Mouse (Mus musculus) embryonic facial prominence, embryonic 11.5 days (tissue): ENCODE results near the gene Zfp189. TPM values are rescaled to one million over a fixed set of nuclear protein-coding genes. Genes with fewer than 3 reads are reported as not detected.
A peak's percentile ranks its signal among the peaks of the same experiment; 100 is the strongest.
"Not testable (repeated sequence)": the region's sequence is repeated elsewhere in the genome, so short reads cannot be mapped to it uniquely, and the experiment has no call there.

ENCODE experiments used
- ATAC-seq: fragments of 200-750 bp; cut with Nextera tagmentation; replicated peaks from 2 replicates; pipeline ENCODE4 v1.8.0; 2017; ENCODE audit warnings: low read depth; ENCODE audit not compliant: insufficient number of reproducible peaks, low FRiP score, low TSS enrichment
- DNase-seq: peaks from one replicate; pipeline ENCODE4 v3.0.0-alpha.2; 2015; ENCODE audit warnings: low spot score
- H3K27ac ChIP-seq: fragments of 300-500 bp; sonication (generic); replicated peaks from 2 replicates; pipeline ENCODE4 v1.5.1; 2014; ENCODE audit warnings: mild to moderate bottlenecking, low read depth, low read length, control low read depth
- H3K27me3 ChIP-seq: fragments of 300-500 bp; sonication (generic); 2 replicates; pipeline ENCODE4 v1.6.1; 2014; ENCODE audit warnings: mild to moderate bottlenecking, low read length, moderate library complexity, mixed read lengths; ENCODE audit not compliant: control insufficient read depth, insufficient read depth
- H3K36me3 ChIP-seq: fragments of 300-500 bp; sonication (generic); replicated peaks from 2 replicates; pipeline ENCODE4 v1.6.1; 2014; ENCODE audit warnings: low read depth, mild to moderate bottlenecking, low read length, moderate library complexity, mixed read lengths; ENCODE audit not compliant: control insufficient read depth, insufficient read depth
- H3K4me1 ChIP-seq: fragments of 300-500 bp; sonication (generic); 2 replicates; pipeline ENCODE4 v1.6.1; 2014; ENCODE audit warnings: low read length, mixed read lengths; ENCODE audit not compliant: control insufficient read depth, insufficient read depth
- H3K4me2 ChIP-seq: fragments of 300-500 bp; sonication (generic); 2 replicates; pipeline ENCODE4 v1.6.1; 2014; ENCODE audit warnings: low read depth, mild to moderate bottlenecking, control low read depth, low read length, moderate library complexity
- H3K4me3 ChIP-seq: fragments of 300-500 bp; sonication (generic); 2 replicates; pipeline ENCODE4 v1.5.1; 2014; ENCODE audit warnings: low read depth, low read length, control low read depth
- H3K9ac ChIP-seq: fragments of 300-500 bp; sonication (generic); replicated peaks from 2 replicates; pipeline ENCODE4 v1.6.1; 2014; ENCODE audit warnings: mild to moderate bottlenecking, control low read depth, low read length
- H3K9me3 ChIP-seq: fragments of 300-500 bp; sonication (generic); replicated peaks from 2 replicates; pipeline ENCODE4 v1.6.1; 2016; ENCODE audit warnings: mild to moderate bottlenecking, low read length, inconsistent platforms, mixed read lengths; ENCODE audit not compliant: control insufficient read depth
- WGBS: fragments of 180-500 bp; shearing (Covaris S2); extraction: QIAGEN DNeasy Blood & Tissue Kit; methylation state at CpG from one replicate; pipeline ENCODE4 v1.1.7; 2014; 5-methylcytosine and 5-hydroxymethylcytosine counted together
- polyA plus RNA-seq: library from polyadenylated mRNA; unstranded; fragments of >200 nt; fragmentation: Nextera tagmentation; extraction: Ambion mirVana; gene quantifications from 2 replicates; pipeline ENCODE4 v1.2.1, GENCODE M21; 2014

Gene Zfp189
- polyA plus RNA-seq = 14.4 and 14.9 TPM in 2 replicates

DNA sequence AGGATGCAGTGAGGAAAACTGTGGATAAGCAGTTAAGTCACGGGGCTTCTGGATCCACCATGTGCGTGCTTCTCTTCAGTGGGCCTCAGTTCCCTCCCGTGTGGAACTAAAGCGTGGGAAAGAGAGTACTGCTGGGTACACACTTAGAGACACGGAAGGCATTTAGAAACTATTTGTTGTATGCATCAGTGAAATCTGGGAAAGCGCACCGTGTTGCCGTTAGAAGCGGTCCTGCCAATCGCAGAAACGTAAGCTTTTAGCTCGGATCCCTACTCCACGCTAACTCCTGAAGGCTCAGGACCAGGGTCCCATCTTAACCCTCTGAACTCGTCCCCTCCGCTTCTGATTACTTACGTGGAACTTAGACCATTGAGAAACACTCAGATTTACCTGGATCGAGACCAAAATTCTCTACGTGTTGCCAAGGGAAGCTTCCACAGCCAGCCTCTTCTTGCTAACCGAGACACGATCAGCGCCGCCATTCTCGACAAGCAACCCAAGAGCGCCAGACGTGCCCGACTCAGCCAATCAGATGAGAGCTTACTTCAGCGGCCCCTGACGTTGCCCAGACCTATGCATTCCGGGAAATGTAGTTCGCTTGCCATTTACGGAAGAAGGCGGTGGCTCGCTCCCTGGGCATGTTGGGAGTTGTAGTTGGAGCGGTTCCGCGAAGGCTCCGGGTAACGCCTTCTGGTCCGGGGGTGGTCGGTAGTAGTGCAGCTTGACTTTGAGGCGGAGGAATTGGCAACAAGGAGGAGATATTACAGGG lies at the start of gene Zfp189, which contains the start of gene Mrpl50:
Gene Zfp189, plus strand, starts transcription at position 605 of the 769 bp plus-strand sequence.
Gene Mrpl50, minus strand, starts transcription at position 522 of the 769 bp plus-strand sequence.
- no peaks in the 10 kb centered on the region for H3K9me3 ChIP-seq
- H3K9ac ChIP-seq = peak within 1 kb of the TSS; percentile 78
- H3K27me3 ChIP-seq = no peaks in the 10 kb centered on the region
- no peaks in the 10 kb centered on the region for H3K36me3 ChIP-seq
- DNase-seq = peak; percentile 98
- no peaks in the 10 kb centered on the region for H3K4me1 ChIP-seq
- peak within 1 kb of the TSS; percentile 62 for H3K4me2 ChIP-seq
- under 1% methylated on average over 41 of the region's 41 CpGs for WGBS
- no peak within 1 kb of the TSS for H3K27ac ChIP-seq
- peak; percentile 99 for ATAC-seq
- H3K4me3 ChIP-seq = peak within 1 kb of the TSS; percentile 50

DNA sequence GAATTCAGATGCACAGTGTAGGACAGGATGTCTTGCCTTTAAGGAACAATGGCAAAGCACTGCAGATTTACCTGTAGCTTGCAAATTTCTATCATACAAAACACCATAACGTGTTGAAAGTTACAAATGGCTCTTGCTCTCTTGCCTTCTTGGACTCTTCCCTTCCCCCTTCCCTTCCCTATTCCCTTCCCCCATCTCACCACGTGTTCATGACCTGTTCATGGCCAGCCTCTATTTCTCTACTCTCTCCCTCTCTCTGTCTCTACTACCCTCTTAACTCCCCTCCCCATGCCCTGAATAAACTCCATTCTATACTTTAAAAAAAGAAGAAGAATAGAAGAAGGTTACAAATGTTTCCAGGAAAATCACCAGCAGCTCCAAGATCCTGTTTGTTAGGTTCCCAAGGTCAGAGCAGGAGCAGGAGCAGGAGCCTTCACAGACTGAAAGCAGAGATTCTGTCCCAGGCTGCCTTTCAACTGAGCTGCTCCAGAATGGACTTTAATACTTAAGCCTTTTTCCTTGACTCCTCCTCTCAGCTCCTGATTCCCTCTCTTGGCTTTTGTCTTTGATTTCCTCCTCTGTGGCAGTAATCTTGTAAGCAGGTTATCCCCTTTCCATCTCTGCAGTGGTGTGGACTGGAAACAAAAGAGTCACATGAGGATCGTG lies 47.4 kb upstream of the Zfp189 start, which contains the start of gene Acnat1:
Gene Acnat1, minus strand, starts transcription at position 478 of the 666 bp plus-strand sequence.
- Histone ChIP-seq H3K27ac (no peak within 1 kb of the TSS), H3K36me3 (no peaks in the 10 kb centered on the region), H3K27me3 (no peaks in the 10 kb centered on the region), H3K9ac (no peak within 1 kb of the TSS), H3K4me3 (no peak within 1 kb of the TSS), H3K4me1 (no peaks in the 10 kb centered on the region), H3K4me2 (no peak within 1 kb of the TSS), H3K9me3 (no peaks in the 10 kb centered on the region)
- ATAC-seq = no peak
- 48% methylated on average over 3 of the region's 3 CpGs for WGBS
- no peak for DNase-seq

DNA sequence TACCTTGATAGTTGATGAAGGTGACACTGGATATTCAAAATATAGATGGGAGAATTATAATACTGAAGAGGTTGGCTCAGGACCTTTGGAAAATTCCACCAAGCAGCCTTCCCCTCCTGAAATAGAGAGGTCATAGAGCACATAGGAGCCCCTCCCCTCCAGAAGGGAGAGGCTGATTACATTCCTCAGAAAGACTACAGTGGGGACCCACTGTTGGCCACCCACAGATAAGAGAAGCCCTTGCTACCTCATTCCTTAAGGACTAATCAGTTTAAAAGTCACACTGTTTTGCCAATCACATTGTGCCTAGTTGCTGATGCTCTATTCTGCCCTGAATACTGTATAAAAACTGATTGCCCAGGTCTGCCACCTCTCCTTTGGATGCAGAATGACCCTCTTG lies 46.4 kb upstream of the Zfp189 start:
- Histone ChIP-seq H3K27me3 (no peaks in the 10 kb centered on the region), H3K9me3 (no peaks in the 10 kb centered on the region), H3K4me2 (no peak overlapping the region), H3K36me3 (no peaks in the 10 kb centered on the region), H3K27ac (no peak overlapping the region), H3K4me3 (no peak overlapping the region), H3K4me1 (no peaks in the 10 kb centered on the region), H3K9ac (no peak overlapping the region)
- DNase-seq (no peak), ATAC-seq (no peak)

DNA sequence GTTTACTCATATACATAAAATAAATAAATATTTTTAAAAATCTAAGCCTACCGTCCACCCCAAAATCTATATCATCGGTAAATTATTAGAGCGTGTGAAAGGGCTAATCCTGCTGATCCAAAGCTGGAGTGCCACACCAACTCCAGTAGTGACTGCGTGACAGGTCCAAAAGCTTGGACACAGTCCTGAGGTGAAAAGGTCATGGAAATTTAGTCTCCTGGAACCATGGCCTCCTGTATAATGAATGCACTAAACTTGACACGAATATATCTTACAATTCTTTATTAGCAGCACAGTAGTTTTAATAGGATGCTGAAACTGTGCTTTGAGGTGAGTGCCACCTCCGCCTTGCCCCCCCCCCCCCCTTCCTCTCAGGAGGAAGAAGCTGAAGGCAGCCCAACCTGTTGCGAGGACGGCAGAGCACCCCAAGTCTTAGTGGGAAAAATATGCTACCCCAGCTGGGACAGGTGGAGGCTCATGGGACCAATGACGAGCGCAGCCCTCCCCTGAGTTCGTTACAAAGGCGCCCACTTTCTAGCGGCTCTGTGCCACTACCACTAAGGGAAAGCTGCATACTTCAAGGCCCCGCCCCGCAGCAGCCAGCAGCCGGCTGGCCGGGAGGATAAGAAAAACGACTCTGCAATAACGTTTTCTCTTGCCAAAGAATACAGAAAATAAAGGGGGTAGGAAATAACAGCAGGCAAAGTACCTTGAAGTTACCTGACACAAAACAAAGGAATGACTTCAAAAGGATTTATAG lies 42.7 kb upstream of the Zfp189 start:
- 21% methylated on average over 19 of the region's 19 CpGs for WGBS
- Histone ChIP-seq H3K36me3 (no peaks in the 10 kb centered on the region), H3K4me3 (no peak overlapping the region), H3K4me1 (no peaks in the 10 kb centered on the region), H3K27me3 (no peaks in the 10 kb centered on the region), H3K9ac (no peak overlapping the region), H3K27ac (no peak overlapping the region), H3K4me2 (peak overlapping the region; percentile 16), H3K9me3 (no peaks in the 10 kb centered on the region)
- ATAC-seq (peak; percentile 70; the same call in 1 of the 2 replicates), DNase-seq (peak; percentile 56)

DNA sequence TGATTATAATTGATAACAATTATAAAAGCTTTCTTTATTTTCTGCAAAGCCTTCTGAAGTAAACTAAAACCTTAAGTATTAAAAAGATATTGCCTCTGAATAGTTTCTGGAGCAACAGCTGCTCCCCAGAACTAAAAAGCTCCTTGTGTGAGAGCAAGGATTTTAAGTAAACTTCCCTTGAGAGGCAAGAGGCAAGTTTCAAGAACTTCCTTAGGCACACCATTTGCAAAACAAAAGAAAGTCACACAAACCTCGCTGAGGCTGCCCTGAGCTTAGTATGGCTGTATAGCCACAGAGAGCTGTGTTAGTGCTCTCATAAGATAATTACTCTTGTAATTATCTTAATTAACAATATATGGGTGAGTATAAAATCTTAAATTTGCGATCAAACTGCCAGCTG lies 41.9 kb upstream of the Zfp189 start:
- H3K36me3 ChIP-seq, DNase-seq, H3K4me2 ChIP-seq, H3K27ac ChIP-seq, H3K27me3 ChIP-seq, H3K9me3 ChIP-seq, ATAC-seq, H3K4me3 ChIP-seq, H3K4me1 ChIP-seq, H3K9ac ChIP-seq: not testable (repeated sequence)
- 16% methylated on average over 2 of the region's 2 CpGs for WGBS

DNA sequence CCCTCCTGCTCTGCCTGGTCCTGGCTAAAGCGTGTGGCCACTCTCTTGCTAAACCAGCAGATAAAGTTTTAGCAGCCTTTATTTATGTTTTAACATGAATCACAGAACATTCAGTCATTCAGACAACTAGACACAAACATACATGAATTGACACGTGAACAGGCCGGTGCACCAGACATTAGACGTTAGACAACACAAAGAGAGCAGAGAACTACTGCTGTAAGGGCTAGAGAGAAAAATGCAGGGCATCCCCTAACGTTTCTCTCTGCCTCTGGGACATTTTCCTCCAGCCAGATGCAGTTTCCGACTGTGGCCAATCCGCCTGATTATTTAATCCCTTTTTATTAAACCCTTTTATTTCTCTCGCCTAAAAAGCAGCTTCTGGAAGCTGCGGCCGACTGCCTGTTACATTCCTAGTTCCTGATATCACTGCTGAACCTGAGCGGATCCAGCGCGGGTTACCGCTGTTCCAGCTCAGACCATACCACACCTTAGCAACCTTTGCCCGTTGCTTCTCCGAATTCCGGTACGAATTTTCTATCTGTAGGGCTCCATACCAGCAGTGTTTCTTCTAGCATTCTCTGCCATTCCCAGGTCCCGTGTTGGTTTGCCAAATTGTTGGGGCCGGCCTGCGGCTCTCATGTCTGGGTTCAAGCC lies 40.7 kb upstream of the Zfp189 start:
- H3K4me2 ChIP-seq = peak overlapping the region; percentile 25; the same call in 1 of the 2 replicates
- no peaks in the 10 kb centered on the region for H3K27me3 ChIP-seq
- DNase-seq (peak; percentile 4), ATAC-seq (no peak)
- 24% methylated on average over 21 of the region's 21 CpGs for WGBS
- H3K9me3 ChIP-seq = no peaks in the 10 kb centered on the region
- no peak overlapping the region for H3K9ac ChIP-seq
- no peak overlapping the region for H3K4me3 ChIP-seq
- no peaks in the 10 kb centered on the region for H3K36me3 ChIP-seq
- H3K4me1 ChIP-seq = no peaks in the 10 kb centered on the region
- H3K27ac ChIP-seq = no peak overlapping the region

DNA sequence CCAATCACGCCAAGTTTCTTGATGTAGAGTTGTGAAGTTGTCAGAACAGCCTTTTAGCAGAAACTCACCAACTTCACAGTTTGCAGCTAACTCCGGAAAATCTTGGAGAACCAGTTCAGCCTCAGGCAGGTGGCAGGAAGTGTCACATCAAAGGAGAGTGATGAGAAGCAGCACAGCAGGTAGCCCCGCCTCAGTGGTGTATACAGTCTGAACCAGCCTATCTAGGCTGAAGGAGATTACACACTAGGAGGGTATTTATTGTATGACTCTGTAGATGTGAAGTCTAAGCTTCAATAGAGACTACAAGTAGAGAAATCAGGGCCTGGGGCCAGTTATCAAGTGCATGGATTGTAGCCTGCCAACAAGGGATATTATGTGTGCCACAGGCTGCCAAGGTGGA lies 40.1 kb upstream of the Zfp189 start:
- no peaks in the 10 kb centered on the region for H3K27me3 ChIP-seq
- H3K27ac ChIP-seq = no peak overlapping the region
- ATAC-seq (no peak), DNase-seq (peak; percentile 36)
- H3K36me3 ChIP-seq = no peaks in the 10 kb centered on the region
- H3K4me3 ChIP-seq = no peak overlapping the region
- WGBS = 44% methylated on average over 3 of the region's 3 CpGs
- no peak overlapping the region for H3K4me2 ChIP-seq
- no peak overlapping the region for H3K9ac ChIP-seq
- H3K4me1 ChIP-seq = no peaks in the 10 kb centered on the region
- no peaks in the 10 kb centered on the region for H3K9me3 ChIP-seq
